Mouse (Mus musculus) brain, adult 2 months (tissue): Measurements from ENCODE around the gene Igbp1.
A peak's percentile ranks its signal among the peaks of the same experiment; 100 is the strongest.

Experiments
- DNase-seq: peaks from one replicate; pipeline ENCODE4 v3.0.0; 2011; ENCODE audit warnings: low read depth, low spot score

Gene Igbp1

DNA sequence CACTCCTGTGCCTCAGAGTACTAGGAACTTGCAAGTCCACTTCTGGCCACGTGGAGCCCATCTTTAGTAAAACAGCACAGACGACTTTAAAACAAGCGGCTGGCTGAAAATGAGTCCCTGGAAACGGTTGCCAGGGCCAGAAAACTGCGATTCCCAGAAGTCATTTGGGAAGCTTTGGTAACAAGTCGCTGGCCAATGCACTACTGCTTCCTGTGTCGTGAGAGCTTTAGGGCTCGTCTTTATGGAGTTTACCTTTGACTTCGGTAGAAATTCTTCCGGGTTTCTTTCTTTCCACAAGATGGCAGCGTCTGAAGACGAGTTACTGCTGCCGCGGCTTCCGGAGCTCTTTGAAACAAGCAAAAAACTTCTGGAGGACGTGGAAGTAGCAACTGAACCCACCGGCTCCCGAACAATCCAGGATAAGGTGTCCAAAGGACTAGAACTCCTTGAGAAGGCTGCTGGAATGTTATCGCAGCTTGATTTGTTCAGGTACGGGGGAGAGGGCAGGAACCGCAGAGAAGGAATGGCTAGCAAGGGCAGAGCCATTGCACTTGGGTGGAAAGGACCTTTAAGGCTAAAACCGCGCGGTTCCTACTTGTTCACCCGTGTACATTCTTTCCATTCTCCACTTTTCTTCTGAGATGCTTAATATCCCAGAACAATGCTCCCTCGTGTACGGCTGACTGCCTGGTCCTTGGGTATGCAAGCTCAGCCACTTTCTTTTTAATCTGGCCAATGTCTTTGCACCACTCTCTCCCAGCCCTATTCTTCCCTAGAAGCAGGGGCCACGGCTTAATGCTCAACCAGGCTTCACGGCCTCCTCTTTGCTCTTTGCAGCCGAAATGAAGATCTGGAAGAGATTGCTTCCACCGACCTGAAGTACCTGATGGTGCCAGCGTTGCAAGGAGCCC, at the start of gene Igbp1:
TSS of gene Igbp1 (plus strand) at position 224 of the 911 bp plus-strand sequence.
- peak; percentile 96 for DNase-seq

- no peak for DNase-seq
Observed at GRCm38 (mm10) chrX:100468047-100468446, 26.0 kb upstream of the Igbp1 start.

DNA sequence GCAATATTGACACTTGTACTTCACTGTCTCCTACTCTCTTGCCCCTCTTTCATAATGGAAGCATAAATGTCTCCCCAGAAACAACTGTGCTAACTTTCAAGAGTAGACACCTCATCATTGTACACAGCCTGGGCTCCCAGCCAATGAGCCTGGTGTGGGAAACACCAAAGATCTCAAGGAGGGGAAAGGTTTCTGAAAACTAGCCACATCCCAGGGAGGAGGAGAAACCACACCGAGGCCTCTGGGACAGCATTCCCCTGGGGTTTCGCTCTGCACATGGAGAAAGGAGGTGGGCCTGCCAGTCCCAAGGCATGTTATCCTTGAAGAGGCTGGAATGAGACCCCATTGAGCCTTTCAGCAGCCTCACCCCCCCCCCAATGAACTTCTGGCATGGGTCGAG, 24.0 kb upstream of the Igbp1 start:
- no peak for DNase-seq

- no peak for DNase-seq
Observed at GRCm38 (mm10) chrX:100471491-100471890, 22.6 kb upstream of the Igbp1 start.

DNA sequence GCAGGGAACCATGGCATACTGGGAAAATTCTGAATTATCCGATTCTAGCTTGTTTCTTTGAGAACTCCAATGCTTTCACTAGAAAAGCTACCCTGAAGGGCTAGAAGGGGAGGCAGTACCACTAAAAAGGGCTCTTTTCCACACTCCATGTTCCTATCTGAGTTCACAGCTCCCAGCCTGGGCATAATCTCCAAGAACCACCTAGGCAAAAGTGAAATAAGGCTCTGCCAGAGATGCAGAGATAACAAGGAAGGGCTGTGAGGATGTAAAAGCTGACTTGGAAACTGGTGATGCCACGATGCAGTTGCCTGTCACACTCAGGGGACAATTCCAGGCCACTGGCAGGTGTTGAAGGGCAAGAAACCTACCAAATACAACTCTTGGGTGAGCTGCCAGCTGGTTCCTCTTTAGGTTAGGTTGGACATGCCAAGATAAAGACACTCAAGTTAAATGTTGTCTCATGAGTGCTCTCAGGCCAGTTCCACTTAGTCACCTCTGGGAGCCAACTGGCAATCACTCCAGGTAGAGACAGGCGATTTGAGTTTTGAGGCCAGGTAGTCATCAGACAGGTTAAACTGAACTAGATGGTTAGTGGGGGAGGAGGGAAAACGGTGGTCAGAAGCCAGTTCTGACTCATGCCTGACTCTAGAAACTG, 18.4 kb upstream of the Igbp1 start:
- no peak for DNase-seq

DNA sequence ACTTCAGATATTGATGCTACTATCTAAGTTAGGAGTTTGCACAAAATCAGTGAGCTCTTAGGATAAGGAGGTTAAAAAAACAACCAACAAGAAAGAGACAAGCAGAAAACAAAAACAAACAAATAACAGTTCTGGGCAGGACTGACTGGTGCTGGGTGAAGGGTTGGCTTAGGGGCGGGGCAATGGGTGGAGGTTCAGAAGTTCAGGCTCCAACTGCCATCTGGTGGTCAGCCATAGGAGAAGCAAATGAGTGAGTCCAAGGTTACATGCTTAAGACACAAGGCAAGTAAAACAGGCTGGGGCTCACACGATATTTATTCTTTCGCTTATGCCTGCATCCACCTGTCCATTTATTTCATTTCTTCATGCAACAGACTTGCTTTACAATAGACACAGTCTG, 13.8 kb upstream of the Igbp1 start:
- DNase-seq, result peak; percentile 81

GRCm38 (mm10) chrX:100493500-100494067, 507 bp upstream of the Igbp1 start:
- no peak for DNase-seq

DNA sequence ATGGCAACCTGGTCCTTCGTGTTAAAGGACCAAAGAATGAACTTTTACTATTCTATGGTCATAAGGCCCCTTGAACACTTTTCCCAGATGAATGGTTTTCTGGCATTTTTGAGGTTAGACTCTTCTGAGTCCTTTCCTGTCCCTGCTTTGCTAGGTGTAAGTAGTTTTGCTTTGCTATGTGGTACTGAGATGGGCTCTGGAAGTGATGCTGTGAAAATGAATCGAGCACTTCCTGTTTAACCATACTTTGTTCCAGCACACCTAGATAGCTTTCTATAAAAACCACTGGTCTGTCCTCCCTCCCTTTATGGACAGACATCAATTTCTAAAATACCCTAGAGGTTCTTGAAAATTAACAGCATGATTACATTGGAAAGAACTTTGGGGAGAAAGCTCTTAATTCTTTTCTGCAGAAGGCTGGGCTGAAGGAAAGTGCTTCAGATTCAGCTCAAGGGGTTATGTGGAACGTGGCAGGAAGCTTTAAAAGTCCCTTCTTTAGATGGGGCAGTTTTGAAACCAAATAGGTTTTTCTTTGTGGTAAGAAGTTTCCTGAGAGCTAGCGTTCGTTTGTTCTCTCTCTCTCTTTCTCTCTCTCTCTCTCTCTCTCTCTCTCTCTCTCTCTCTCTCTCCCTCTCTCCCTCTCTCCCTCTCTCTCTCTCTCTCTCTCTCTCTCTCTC, 10.2 kb downstream of the Igbp1 start:
- no peak for DNase-seq

DNA sequence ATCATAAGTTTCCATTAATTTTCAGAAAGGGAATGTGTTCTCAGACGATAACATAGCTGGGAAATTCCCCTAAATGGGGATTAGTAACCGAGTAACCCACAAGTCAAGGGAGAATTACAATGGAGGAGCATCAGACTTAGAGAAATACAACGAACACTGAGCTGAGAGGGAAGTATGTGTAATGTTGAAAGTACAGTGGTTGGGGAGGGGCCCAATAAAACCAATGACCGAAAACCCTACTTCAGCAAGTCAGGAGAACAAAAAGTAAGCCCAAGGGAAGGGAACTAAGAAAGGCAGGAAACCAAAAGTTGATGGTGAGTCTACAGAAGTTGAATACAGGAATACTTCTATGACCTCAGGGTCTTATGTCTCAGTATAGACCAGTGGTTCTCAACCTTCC, 14.1 kb downstream of the Igbp1 start:
- DNase-seq, result no peak

DNA sequence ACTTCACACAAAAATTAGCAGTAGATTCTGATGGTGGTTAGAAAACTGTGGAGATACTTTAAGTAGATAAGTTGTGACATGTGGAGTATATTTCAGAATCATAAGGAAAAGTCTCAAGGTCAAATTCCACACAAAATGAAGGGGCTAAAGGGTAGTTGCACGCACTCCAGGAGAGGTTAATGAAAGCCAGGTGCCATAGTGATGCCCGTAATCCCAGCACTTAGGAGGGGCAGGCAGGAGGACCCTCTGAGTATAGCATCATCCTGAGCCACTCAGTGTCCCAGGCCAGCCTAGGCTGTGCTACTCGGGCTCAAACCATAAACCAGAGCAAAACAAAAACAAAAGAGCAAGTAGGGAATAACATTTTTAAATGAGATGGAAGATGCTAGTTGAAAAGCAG, 15.8 kb downstream of the Igbp1 start:
- no peak for DNase-seq

- peak; percentile 75 for DNase-seq
Observed at GRCm38 (mm10) chrX:100516683-100517082, 22.6 kb downstream of the Igbp1 start.

DNA sequence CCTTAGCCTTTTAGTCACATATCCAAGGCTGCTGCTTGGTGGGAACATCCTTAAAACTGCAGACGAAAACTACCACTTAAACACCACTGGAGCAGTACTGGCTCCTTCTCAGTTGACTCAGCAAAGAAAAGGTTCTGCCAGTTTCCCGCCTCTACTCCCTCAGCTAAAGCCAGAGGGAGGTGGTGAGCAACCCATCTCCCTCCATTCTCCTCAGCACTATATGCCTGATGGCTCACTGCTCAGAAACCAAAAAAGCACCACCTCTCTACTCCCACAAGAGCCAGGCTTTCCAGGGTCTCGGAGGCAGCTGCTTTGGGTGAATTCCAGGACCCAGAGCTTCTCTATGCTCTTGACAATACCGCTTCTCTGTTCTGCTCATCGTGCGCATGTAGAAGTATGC, 23.5 kb downstream of the Igbp1 start:
- DNase-seq, result peak; percentile 83

DNA sequence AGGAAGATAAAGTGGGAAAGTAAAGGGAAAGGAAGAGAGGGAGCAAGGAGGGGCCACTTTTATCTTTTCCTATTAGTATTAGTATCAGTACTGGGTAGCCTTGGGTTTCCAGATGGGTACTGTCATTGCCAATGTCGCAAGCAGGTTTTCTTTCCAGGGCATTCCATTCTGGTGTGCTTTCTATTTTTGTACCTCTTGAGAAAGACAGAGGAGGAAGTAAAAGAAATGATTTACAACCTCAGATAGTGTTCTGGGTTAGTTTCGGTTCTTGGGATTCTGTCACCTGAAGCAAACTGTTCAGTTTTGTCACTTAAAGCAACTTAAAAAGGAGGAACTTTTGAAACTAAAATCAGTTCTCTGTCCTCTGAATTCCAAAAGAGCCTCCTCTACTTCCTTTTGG, 24.4 kb downstream of the Igbp1 start:
- no peak for DNase-seq

GRCm38 (mm10) chrX:100524471-100524870, 30.4 kb downstream of the Igbp1 start, which contains the start of gene Dgat2l6:
Dgat2l6 (plus strand) TSS chrX:100524838.
- no peak for DNase-seq

- DNase-seq, result no peak
Observed at GRCm38 (mm10) chrX:100556026-100556425, 61.9 kb downstream of the Igbp1 start.

GRCm38 (mm10) chrX:100565696-100566095, 71.6 kb downstream of the Igbp1 start:
- peak; percentile 55 for DNase-seq
